Mouse (Mus musculus) heart, postnatal 10 days (tissue): ENCODE results near the gene Gm21812. TPM values are rescaled to one million over a fixed set of nuclear protein-coding genes. Genes with fewer than 3 reads are reported as not detected.
"Not testable (repeated sequence)": the region's sequence is repeated elsewhere in the genome, so short reads cannot be mapped to it uniquely, and the experiment has no call there.

Source experiments
- DNase-seq, 2 experiments: peaks; one replicate each; pipeline ENCODE4 v3.0.0; 2021
- intact Hi-C: fragments of 180-260 bp; cut with DNase I; formaldehyde crosslinking; loops from one replicate; pipeline ENCODE4 v1.15.1; 2025
- total RNA-seq, 2 experiments: library from RNA; stranded (reverse); gene quantifications; 2 replicates each; pipeline ENCODE4 v1.2.3; 2021

The Gm21812 gene
- total RNA-seq: not detected

DNA sequence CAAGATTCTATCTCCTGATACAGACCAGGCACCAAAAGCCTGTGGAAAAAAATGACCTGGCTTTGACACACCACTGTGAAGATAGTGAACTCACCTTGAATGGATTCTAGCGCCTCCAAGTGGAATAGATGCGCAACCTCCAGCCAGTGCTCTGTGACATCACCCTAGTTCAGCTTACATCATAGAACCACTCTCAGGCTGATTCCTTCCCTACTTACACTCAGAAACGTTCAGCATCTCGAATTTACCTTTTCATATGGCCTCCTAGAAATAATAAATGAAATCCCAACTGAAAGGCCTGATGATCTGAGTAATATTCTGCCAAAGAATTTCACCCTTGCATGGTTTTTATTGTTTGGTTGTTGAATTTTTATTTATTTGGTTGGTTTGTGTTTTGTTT lies at the start of gene Gm21812:
Gm21812 (minus strand) TSS at position 101 of the 400 bp plus-strand sequence.
- intact Hi-C loops, DNase-seq: not testable (repeated sequence)

Other genes with a start within 250 kb of the Gm21812 start
- not detected for gene Gm21292, start 213.3 kb downstream of the Gm21812 start, total RNA-seq
- gene Gm21721, start 145.0 kb downstream of the Gm21812 start, total RNA-seq: not detected
- not detected for gene Gm21874, start 69.0 kb upstream of the Gm21812 start, total RNA-seq